Mouse (Mus musculus): Measurements from ENCODE around the gene Pigz.
"Not testable (repeated sequence)": the region's sequence is repeated elsewhere in the genome, so short reads cannot be mapped to it uniquely, and the experiment has no call there.

The Pigz gene

DNA sequence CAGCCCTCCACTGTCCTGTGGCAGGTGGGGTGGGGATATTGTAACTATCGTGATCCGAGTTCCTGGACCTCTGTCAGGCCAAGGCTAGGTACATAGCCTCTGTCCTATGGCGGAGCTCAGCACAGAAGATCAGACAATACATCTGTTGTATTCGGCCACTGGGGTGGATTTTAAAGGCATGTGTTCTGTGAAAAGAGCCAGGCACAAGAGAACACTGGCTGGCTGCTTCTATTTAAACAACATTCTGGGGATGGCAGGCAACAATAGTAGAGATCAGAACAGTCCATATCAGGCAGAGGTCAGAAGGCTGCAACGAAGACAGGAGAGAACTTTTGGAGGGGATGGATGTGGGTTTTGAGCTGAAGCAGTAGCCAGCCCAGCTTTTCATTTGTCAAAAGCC lies 1.4 kb upstream of the Pigz start:
- no peak for DNase-seq (ENCODE audit: low spot score)

DNA sequence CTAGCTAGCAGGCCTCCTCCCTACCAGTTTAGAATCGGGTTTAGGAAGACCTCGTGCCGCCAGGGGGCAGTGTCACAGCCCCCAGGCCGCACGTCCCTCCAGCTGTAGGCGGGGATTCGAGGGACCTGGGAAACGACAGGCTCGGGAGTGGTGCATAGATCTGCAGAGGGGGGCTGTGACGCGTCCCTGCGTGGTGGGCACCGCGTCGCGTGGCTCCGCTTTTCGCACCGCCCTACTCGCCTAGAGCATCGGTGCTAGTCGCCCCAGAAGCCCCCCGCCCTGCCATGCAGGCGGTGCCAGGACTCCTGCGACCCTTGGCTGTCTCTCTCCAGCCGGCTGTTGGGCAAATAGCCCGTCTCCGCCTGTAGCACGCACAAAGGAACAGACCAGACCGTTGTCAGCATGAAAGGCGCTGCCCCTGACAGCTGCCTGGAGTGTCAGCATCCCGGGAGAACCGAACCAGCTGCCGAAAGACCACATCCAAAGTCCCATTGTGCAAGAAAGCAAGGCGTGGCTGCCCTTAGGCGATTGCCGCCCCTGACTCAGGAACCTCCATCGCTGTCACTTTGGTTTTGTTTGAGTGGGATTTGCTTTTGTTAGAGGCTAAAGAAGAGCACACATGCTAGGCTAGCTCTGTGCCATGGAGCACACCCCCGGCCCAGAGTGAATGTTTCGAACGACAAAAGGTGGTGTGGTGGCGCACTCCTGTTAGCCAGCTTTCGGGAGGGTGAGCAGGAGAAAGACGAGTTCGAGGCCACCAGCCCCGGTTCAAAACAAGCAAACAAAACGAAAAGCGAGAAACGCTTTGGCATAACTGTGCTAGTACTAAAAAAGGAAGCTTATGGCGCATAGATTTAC lies 582 bp upstream of the Pigz start:
- peak; percentile 74 for DNase-seq (ENCODE audit: low spot score)

GRCm38 (mm10) chr16:31934550-31935010 lies 929 bp downstream of the Pigz start:
- no peak for DNase-seq (ENCODE audit: low spot score)

GRCm38 (mm10) chr16:31935091-31935979 lies 1.7 kb downstream of the Pigz start:
- DNase-seq (ENCODE audit: low spot score) = no peak

DNA sequence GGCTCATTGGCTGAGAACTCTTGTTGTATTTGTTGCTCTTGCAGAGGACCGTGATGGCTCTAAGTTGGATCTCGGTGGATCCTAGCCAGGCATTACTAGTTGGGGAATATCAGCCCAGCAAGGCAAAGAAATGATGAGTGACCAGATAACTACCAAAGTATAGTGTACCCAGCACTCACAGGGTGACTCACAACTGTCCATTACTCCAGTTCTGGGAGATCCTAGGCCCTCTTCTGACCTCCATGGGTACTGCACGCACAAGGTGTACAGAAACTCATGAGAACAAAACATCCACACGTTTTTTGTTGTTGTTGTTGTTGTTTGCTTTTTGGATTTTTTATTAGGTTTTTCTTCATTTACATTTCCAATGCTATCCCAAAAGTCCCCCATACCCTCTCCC lies 2.9 kb downstream of the Pigz start:
- no peak for DNase-seq (ENCODE audit: low spot score)

DNA sequence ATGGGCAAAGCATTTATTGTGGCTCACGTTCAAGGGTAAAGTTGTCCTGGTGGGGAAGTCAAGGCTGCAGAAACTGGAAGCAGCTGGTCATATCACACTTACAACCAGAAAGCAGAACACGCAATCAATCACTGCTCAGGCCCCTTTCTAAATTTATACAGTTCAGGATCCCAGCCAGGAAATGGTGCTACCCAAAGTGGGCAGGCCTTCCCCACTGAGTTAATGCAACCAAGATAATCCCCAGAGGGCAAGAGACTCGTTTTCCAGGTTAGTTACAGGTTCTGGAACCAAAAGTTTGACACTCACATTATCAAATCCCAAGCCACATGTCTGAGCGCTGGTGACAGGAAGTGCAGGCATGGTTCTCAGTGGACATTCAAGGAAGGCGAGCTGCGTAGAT lies 5.2 kb downstream of the Pigz start:
- no peak for DNase-seq (ENCODE audit: low spot score)

- no peak for DNase-seq (ENCODE audit: low spot score)
Measured at GRCm38 (mm10) chr16:31940586-31940985, 6.9 kb downstream of the Pigz start.

- DNase-seq (ENCODE audit: low spot score) = peak; percentile 77
Measured at GRCm38 (mm10) chr16:31943980-31944379, 10.3 kb downstream of the Pigz start.

GRCm38 (mm10) chr16:31944698-31945255 lies 11.1 kb downstream of the Pigz start:
- no peak for DNase-seq (ENCODE audit: low spot score)

GRCm38 (mm10) chr16:31945372-31945771 lies 11.7 kb downstream of the Pigz start:
- DNase-seq (ENCODE audit: low spot score) = no peak

- not testable (repeated sequence) for DNase-seq (ENCODE audit: low spot score)
Measured at GRCm38 (mm10) chr16:31945986-31946385, 12.3 kb downstream of the Pigz start.

DNA sequence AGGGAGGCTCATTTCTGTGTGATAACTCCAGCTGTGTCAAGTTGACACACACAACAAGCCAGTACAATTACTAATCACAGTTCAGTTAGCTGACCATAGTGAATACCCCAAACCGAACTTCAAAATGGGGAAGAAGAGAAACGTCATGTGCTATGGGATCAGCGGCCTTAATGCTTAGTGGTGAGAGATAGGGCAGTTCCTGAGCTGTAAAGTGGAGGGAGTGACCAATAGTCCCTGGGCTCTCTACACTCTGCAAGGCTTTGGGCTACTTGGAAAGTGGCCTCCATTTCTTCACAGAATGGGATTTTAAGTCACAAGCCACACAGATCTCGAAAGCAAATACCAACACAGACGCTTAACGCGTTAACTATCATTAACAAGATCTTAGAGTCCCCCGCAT lies 13.7 kb downstream of the Pigz start:
- DNase-seq (ENCODE audit: low spot score) = no peak

DNA sequence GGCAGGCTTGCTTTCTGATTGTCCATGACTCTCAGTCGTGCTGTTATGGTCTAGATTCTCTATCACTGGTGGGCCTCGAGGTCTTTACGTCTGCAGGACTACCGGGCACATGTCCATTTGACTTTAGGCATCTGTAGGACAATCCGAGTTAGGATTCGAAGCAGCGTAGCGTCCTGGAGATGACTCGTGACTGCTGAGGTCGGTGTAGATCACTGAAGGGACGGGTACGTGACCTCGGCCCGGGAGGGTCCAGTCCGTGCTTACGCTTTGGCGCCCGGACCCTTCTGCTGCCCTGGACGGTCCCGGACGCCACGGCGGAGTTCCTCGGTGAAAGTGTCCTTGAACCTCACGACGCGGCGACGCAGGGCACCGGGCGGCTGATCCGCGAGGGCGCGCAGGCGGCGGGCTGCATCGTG lies 14.3 kb downstream of the Pigz start:
- no peak for DNase-seq (ENCODE audit: low spot score)

DNA sequence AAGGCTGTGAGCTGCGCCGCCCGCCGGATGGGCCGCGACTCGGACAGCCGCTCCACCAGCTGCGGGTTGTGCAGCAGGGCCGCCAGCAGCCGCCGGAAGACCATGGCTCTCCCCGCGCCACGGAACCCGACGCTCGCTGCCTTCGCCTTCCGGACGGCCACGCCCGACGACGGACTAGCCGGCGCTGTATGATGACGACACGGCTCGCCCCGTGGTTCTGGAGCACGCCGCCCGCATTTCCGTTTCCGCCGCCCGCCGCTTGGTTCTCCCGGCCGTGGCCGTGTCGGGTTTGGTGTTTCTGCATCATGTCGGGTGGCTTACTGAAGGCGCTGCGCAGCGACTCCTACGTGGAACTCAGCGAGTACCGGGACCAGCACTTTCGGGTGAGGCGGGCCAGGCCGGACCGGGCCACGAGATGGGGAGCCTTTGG lies 14.7 kb downstream of the Pigz start, which contains the start of the genes 0610012G03Rik and Ncbp2:
0610012G03Rik (minus strand) TSS at position 150 of the 430 bp plus-strand sequence.
Ncbp2 (plus strand) TSS at position 169 of the 430 bp plus-strand sequence.
- peak; percentile 96 for DNase-seq (ENCODE audit: low spot score)

GRCm38 (mm10) chr16:31963224-31963623 lies 29.6 kb downstream of the Pigz start:
- DNase-seq (ENCODE audit: low spot score) = no peak

DNA sequence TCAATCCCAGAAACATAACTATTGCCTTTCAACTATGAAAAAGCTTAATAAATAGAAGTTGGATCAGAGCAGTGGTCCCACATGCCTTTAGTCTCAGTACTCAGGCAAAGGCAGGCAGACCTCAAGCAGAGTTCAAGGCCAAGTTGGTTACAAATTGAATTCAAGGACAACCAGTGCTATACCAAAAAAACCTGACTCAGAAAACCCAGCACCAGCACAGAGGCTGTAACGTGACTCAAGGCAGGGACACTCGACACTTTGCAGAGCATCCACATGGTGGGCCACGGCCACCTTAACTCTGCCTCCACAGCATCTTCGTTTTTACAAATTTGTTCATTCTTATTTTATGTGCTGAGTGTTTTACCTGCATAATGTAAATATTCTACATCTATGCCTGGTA lies 41.6 kb downstream of the Pigz start:
- DNase-seq (ENCODE audit: low spot score) = no peak

GRCm38 (mm10) chr16:31979501-31979900 lies 45.9 kb downstream of the Pigz start:
- DNase-seq (ENCODE audit: low spot score) = no peak

DNA sequence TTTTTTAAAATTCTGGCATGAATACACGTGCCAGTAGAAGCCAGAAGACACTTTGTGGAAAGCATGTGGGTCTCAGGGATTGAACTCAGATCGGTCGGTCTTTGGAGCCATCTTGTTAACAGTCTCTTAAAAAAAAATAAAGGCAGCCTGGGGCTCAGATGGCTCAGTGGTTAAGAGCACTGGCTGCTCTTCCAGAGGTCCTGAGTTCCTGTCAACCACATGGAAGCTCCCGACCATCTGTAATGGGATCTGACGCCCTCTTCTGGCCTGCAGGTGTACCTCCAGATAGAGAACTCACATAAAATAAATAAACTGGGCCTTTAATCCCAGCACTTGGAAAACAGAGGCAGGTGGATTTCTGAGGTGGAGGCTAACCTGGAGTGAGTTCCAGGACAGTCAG lies 47.3 kb downstream of the Pigz start:
- no peak for DNase-seq (ENCODE audit: low spot score)

DNA sequence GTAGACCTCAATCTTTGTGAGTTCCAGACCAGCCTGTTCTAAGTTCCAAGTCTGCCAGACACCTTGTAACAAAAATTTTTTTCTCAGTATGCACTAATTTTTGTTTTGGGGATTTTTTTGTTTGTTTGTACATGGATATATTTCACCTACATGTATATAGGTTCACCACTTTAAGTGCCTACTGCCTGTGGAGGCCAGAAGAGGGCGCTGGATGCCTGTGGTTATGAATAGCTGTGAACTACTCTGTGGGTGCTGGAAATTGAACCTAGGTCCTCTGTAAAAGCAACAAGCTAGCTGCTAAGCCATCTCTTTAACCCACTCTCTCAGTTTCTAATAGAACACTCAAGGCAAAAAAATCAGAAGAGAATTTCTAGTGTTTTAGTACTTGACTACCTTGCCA lies 58.4 kb downstream of the Pigz start:
- DNase-seq (ENCODE audit: low spot score) = no peak

DNA sequence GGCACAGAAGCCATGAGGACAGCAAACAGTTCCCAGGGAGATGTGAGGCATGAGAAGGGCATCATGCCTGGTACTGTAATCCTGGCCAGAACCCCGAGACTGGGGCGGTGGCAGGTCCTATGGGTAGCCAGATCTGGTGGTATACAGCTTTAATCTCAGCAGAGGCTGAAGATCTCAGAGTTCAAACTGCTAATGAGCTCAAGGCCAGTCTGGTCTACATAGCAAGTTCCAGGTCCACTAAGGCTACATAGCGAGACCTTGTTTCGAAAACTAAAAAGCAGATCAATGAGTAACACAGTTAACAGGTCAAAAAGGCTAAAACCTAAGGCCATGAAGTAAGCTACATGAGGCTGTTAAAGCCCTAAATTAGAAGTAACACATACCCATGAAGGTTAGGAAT lies 59.5 kb downstream of the Pigz start:
- DNase-seq (ENCODE audit: low spot score) = no peak

- no peak for DNase-seq (ENCODE audit: low spot score)
Measured at GRCm38 (mm10) chr16:31993946-31994345, 60.3 kb downstream of the Pigz start.

All from urinary bladder, postnatal 25 days (tissue).